Mouse (Mus musculus) forebrain, embryonic 10.5 days (tissue): ENCODE results near the gene Mia3. TPM values are rescaled to one million over a fixed set of nuclear protein-coding genes. Genes with fewer than 3 reads are reported as not detected.
"Not testable (repeated sequence)": the region's sequence is repeated elsewhere in the genome, so short reads cannot be mapped to it uniquely, and the experiment has no call there.

Source experiments
- DNase-seq: peaks from one replicate; pipeline ENCODE4 v3.0.0-alpha.2; 2017; ENCODE audit warnings: low spot score; ENCODE audit errors: extremely low spot score
- H3K27ac ChIP-seq: fragments of 300-500 bp; sonication (generic); 2 replicates; pipeline ENCODE4 v1.5.1; 2016; ENCODE audit warnings: mild to moderate bottlenecking
- H3K27me3 ChIP-seq: fragments of 300-500 bp; sonication (generic); 2 replicates; pipeline ENCODE4 v1.6.1; 2016; ENCODE audit warnings: mild to moderate bottlenecking; ENCODE audit not compliant: poor library complexity, severe bottlenecking
- H3K36me3 ChIP-seq: fragments of 300-500 bp; sonication (generic); replicated peaks from 2 replicates; pipeline ENCODE4 v1.6.1; 2016; ENCODE audit warnings: mild to moderate bottlenecking, moderate library complexity
- H3K4me1 ChIP-seq: fragments of 300-500 bp; sonication (generic); 2 replicates; pipeline ENCODE4 v1.6.1; 2016
- H3K4me3 ChIP-seq: fragments of 300-500 bp; sonication (generic); 2 replicates; pipeline ENCODE4 v1.5.1; 2016; ENCODE audit warnings: mild to moderate bottlenecking, moderate library complexity
- H3K9me3 ChIP-seq: fragments of 300-500 bp; sonication (generic); 2 replicates; pipeline ENCODE4 v1.6.1; 2016; ENCODE audit warnings: mild to moderate bottlenecking, moderate library complexity
- WGBS: fragments of 180-500 bp; shearing (Covaris S2); methylation state at CpG from one replicate; pipeline ENCODE4 v1.1.7; 2016; 5-methylcytosine and 5-hydroxymethylcytosine counted together
- polyA plus RNA-seq: library from polyadenylated mRNA; unstranded; fragments of >200 nt; fragmentation: Nextera tagmentation; extraction: Ambion mirVana; gene quantifications from 2 replicates; pipeline ENCODE4 v1.2.1, GENCODE M21; 2016

The Mia3 gene
- 90.9 and 97.9 TPM in 2 replicates for polyA plus RNA-seq

GRCm38 (mm10) chr1:183369427-183370014, at the start of gene Mia3:
Gene Mia3, minus strand, starts transcription at chr1:183369553.
- Histone ChIP-seq H3K4me3 (peak within 1 kb of the TSS; percentile 96), H3K36me3 (peaks cover 13% of the 10 kb centered on the region), H3K9me3 (0 out of 2 replicates have a peak, but pooled peaks cover under 1% of the 10 kb centered on the region), H3K27ac (peak within 1 kb of the TSS; percentile 88), H3K27me3 (no peaks in the 10 kb centered on the region), H3K4me1 (peaks cover 23% of the 10 kb centered on the region)
- under 1% methylated on average over 43 of the region's 51 CpGs for WGBS
- peak; percentile 92 for DNase-seq

- Histone ChIP-seq H3K27ac (no peak within 1 kb of the TSS), H3K9me3 (no peaks in the 10 kb centered on the region), H3K4me1 (no peaks in the 10 kb centered on the region), H3K4me3 (no peak within 1 kb of the TSS), H3K36me3 (peaks cover 3% of the 10 kb centered on the region; the same call in 1 of the 2 replicates), H3K27me3 (no peaks in the 10 kb centered on the region)
- DNase-seq, result no peak
- 86% methylated on average over 12 of the region's 12 CpGs for WGBS
Observed at GRCm38 (mm10) chr1:183417873-183418272, 48.5 kb upstream of the Mia3 start, which contains the start of gene Hhipl2. Gene Hhipl2, plus strand, starts transcription at chr1:183418215.

- WGBS, result 90% methylated on average over 15 of the region's 15 CpGs
- DNase-seq, result no peak
- H3K4me1 ChIP-seq, result no peaks in the 10 kb centered on the region
- no peaks in the 10 kb centered on the region for H3K27me3 ChIP-seq
- H3K27ac ChIP-seq, result no peak overlapping the region
- no peaks in the 10 kb centered on the region for H3K9me3 ChIP-seq
- peaks cover 34% of the 10 kb centered on the region for H3K36me3 ChIP-seq
- H3K4me3 ChIP-seq, result no peak overlapping the region
Observed at GRCm38 (mm10) chr1:183414081-183414727, 44.9 kb upstream of the Mia3 start.

DNA sequence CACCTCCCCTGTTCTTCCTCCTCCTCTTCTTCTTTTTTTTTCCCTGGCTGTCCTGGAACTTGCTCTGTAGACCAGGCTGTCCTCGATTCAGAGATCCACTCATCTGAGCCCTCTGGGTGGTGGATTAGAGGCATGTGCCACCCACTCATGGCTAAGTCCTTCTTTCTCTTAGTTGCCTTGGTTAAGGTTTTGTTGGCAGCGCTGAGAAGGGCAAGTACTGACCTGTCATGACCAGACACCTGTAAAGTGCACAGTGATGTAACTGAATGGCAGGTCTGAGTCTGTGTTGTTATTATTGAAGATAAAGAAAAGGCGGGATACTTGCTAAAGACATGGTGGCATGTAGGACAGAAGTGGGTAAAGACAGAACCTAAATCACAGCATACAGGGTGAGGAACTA, 34.0 kb upstream of the Mia3 start:
- 90% methylated on average over 3 of the region's 3 CpGs for WGBS
- H3K27me3 ChIP-seq, result no peaks in the 10 kb centered on the region
- H3K27ac ChIP-seq, result no peak overlapping the region
- H3K4me3 ChIP-seq, result no peak overlapping the region
- no peak for DNase-seq
- peaks cover 75% of the 10 kb centered on the region for H3K36me3 ChIP-seq
- no peaks in the 10 kb centered on the region for H3K9me3 ChIP-seq
- no peaks in the 10 kb centered on the region for H3K4me1 ChIP-seq

DNA sequence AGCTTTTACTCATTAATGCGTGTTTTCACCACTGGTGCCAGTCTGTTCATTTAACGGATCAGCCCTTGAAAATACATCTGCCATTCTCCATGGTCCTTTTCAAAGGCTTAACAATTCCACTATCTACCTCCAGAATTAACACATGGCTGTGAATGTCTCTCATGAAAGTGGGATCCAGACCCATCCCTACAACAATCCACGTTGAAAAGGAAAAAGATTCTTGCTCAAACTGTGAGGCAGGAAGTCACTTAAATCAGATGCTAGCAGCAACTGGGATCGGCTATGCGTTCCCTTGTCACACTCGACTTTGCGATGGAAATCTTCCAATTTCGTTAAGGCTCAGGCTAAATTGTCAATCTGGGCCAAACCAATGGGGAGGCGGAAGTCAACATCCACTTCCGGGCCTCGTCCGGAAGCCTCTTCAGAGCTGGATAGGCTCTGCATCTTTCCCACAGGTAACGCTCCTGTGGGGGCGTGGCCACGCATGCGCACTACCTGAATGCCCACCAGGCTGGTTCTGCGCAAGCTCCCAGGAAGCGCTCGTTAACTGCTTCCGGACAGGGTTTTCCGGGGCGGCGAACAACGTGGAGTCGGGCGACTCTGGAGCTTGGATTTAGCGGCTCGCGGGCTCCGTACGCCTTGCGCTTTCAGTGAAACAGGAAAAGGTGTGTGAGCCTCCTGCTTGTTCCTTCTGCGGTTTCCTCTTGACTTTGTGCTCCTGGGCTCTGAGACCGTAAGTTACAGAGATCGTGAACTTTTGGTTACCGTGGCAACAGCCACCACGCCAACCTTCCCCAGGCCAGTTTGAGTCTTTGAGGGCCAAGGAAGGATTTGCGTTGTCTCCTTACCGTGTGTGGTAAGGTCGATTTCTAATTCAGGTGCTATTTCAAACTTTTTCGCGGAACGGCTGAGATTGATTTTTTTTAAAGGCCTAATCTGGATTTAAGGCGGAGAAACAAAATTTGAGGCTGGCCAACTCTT, 19.4 kb upstream of the Mia3 start, which contains the start of gene Taf1a:
TSS of gene Taf1a (plus strand) at position 556 of the 981 bp plus-strand sequence.
- Histone ChIP-seq H3K36me3 (peaks cover 32% of the 10 kb centered on the region), H3K4me1 (peaks cover 11% of the 10 kb centered on the region), H3K4me3 (peak within 1 kb of the TSS; percentile 79), H3K27ac (peak within 1 kb of the TSS; percentile 82), H3K9me3 (no peaks in the 10 kb centered on the region), H3K27me3 (peaks cover 22% of the 10 kb centered on the region)
- 6% methylated on average over 44 of the region's 44 CpGs for WGBS
- peak; percentile 92 for DNase-seq

GRCm38 (mm10) chr1:183387421-183387820, 18.1 kb upstream of the Mia3 start:
- Histone ChIP-seq H3K4me1 (peaks cover 11% of the 10 kb centered on the region), H3K36me3 (peaks cover 20% of the 10 kb centered on the region), H3K27me3 (peaks cover 29% of the 10 kb centered on the region)
- not testable (repeated sequence) for H3K27ac ChIP-seq, H3K4me3 ChIP-seq, H3K9me3 ChIP-seq, DNase-seq
- 89% methylated on average over 3 of the region's 3 CpGs for WGBS

DNA sequence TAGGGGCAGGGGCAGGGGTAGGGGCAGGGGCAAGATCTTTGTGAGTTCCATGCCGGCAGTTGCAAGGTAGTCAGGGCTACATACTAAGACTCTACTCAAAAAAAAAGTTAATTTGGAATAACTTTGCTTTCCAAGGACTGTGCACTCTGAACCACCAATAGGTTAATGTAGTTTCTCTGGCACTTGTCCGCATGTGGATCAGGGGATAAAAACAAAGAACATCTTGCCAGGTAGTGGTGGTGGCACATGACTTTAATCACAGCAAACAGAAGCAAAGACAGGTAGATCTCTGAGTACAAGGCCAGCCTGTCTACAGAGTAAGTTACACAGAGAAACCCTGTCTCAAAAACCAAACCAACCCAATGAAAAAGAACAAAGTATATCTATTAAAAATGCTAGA, 13.3 kb upstream of the Mia3 start:
- Histone ChIP-seq H3K9me3 (no peaks in the 10 kb centered on the region), H3K36me3 (no peaks in the 10 kb centered on the region), H3K27ac (no peak overlapping the region), H3K27me3 (peaks cover 28% of the 10 kb centered on the region), H3K4me1 (no peaks in the 10 kb centered on the region), H3K4me3 (no peak overlapping the region)
- DNase-seq, result no peak
- WGBS, result 85% methylated on average over 2 of the region's 2 CpGs

- DNase-seq, result no peak
- H3K27me3 ChIP-seq, result peaks cover 20% of the 10 kb centered on the region
- no peaks in the 10 kb centered on the region for H3K36me3 ChIP-seq
- 92% methylated on average over 5 of the region's 5 CpGs for WGBS
- no peak overlapping the region for H3K4me3 ChIP-seq
- H3K4me1 ChIP-seq, result no peaks in the 10 kb centered on the region
- H3K27ac ChIP-seq, result no peak overlapping the region
- no peaks in the 10 kb centered on the region for H3K9me3 ChIP-seq
Observed at GRCm38 (mm10) chr1:183381816-183382215, 12.5 kb upstream of the Mia3 start.

DNA sequence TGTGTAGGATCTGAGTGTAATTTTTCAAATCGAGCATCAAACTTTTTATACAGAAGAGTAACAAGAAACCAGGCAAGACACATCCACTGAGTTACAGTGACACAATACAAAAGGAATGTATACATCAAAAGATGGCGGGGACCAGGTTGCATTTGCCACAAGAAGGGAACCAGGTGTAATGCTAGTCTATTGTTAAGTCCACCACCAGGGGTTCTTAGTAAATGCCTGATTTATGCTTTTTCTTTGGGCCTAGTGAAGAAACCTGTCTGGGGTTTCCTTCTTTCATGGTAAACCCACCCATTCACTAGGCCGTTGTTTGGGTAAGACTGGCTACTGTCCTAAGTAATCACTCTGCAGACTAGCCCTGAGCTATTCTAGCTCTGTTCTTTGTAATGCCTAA, 10.0 kb upstream of the Mia3 start:
- DNase-seq, result not testable (repeated sequence)
- WGBS, result 93% methylated on average over 3 of the region's 3 CpGs

DNA sequence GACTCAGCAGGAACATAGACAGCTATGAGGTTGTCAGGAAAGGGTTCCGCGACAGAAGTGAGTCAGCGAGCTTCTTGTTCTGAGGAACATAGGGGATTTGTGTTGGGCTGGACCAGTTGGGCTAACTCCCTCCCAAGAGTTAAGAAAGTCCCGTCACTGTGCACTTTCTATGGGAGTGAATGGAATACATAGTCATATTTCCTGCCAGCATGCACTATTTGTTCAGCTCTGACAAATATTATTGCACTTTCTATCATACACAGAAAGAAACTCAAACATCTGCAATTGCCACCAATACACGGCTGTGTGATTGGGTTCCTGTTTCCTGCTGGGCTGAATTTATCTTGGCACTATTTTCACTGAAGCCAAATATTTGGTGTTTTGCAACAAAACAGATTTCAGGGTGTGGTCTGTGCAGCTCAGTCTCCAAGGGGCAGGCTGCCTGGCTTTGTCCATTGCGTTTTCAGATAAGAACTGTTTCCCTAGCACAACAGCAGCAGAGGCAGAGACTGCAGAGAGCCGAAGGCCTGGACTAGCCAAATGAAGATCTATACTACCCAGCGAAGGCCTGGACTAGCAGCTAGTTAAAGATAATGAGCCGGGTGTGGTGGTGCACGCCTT, 9.1 kb upstream of the Mia3 start:
- Histone ChIP-seq H3K9me3 (peaks cover 6% of the 10 kb centered on the region), H3K4me1 (no peaks in the 10 kb centered on the region), H3K27me3 (peaks cover 5% of the 10 kb centered on the region), H3K36me3 (no peaks in the 10 kb centered on the region), H3K4me3 (no peak overlapping the region), H3K27ac (no peak overlapping the region)
- DNase-seq, result no peak
- WGBS, result 88% methylated on average over 10 of the region's 10 CpGs

More for the DNA sequence above, 10.0 kb upstream of the Mia3 start:
- H3K4me3 ChIP-seq, H3K4me1 ChIP-seq, H3K36me3 ChIP-seq, H3K27ac ChIP-seq, H3K9me3 ChIP-seq, H3K27me3 ChIP-seq: not testable (repeated sequence)

DNA sequence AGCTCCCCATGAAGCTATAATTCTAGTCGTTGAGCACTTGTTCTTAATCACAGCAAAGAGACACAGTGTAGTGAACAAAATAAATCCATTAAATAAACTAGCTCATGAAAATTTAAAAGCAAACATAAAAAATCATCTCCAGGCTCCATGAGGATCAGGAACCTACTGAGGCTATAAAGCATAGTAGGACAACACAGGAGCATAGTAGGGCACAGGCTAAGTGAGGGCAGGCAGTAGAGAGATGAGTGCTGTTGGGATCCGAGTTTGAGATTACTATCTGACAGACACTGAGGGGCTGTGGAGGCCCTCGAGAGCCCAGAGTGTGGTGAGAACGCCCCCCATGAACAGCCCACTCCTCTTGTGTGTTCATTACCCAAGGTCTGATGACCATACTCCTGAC, 7.7 kb upstream of the Mia3 start:
- Histone ChIP-seq H3K27me3 (no peaks in the 10 kb centered on the region), H3K9me3 (peaks cover 6% of the 10 kb centered on the region), H3K4me3 (no peak overlapping the region), H3K27ac (no peak overlapping the region), H3K36me3 (no peaks in the 10 kb centered on the region), H3K4me1 (no peaks in the 10 kb centered on the region)
- DNase-seq, result no peak
- 78% methylated on average over 4 of the region's 4 CpGs for WGBS

DNA sequence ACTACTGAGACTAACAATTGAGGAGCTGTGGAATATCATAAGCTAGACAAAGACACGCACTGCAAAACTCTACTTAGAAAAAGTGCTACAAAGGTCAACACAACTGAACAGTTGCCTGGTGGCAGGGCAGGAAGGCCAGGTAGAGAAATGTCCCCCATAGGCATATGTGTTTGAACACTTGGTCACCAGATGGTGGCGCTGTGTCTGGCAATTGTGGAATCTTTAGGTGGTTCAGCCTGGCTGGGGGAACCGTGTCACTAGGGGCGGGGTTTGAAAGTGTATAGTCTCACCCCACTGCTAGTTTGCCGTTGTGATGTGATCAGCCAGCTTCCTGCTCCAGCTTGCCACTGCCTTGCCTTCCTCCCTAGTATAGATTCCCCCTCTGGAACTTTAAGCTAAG, 5.4 kb upstream of the Mia3 start:
- no peak overlapping the region for H3K4me3 ChIP-seq
- H3K9me3 ChIP-seq, result peaks cover 6% of the 10 kb centered on the region
- 77% methylated on average over 5 of the region's 5 CpGs for whole genome bisulfite sequencing
- DNase-seq, result no peak
- H3K4me1 ChIP-seq, result peaks cover 7% of the 10 kb centered on the region
- H3K36me3 ChIP-seq, result no peaks in the 10 kb centered on the region
- H3K27ac ChIP-seq, result no peak overlapping the region
- H3K27me3 ChIP-seq, result no peaks in the 10 kb centered on the region
